Mouse (Mus musculus): Measurements from ENCODE around the gene Fbxo41.

Fbxo41 gene

GRCm38 (mm10) chr6:85502911-85503250 lies at the start of gene Fbxo41:
Gene Fbxo41, minus strand, starts transcription at chr6:85502994.
- DNase-seq (ENCODE audit: low read depth, low spot score), result no peak

DNA sequence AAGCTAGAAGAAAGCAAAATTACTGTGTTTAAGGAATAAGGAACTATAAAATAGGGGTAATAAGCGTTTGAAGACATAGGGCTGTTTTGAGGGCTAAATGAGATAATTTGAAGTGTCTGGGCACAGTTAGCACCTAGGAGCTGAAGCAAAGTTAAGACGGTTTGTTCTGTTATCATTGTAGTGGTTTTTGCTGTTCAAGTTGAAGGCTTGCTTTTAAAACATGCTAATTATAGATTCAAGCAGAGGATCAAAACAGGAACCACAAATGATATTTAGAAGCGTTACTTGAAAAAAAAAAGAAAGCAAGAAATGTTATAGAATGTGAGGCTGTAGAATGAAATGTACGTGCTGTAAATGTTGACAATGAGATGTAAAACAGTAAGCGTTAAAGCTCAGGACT lies 44.8 kb upstream of the Fbxo41 start:
- DNase-seq (ENCODE audit: low read depth, low spot score), result no peak

DNA sequence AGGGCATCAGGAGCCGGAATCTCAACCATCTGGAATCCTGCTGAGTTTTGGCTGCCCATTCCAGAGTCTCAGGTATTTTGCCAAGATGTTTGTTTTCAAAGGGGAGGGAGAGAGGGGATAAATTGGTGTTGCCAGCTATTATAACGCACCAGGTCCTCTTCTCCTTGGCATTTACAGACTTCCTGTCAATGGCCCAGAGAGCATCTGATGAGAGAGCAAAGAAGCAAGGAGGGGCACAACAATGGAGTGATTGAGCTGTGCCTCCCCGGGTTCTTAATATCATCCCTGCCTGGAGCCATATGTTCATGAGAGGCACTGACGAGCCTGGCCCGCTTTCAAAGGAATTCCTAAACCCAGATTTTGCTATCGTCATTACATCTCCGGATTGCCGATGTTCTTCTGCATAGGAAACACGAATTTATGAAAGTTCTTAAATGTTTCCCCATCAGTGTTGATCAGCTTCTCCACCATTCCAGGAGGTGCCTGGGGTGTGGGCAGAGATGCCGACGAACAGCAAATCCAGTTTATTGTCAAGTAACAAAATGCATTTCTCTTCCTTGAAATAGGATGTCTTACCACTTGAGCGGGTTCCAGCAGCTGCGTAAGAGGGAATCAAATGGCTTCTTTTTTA lies 41.6 kb upstream of the Fbxo41 start:
- DNase-seq (ENCODE audit: low read depth, low spot score), result no peak

GRCm38 (mm10) chr6:85543351-85544175 lies 40.8 kb upstream of the Fbxo41 start:
- no peak for DNase-seq (ENCODE audit: low read depth, low spot score)

DNA sequence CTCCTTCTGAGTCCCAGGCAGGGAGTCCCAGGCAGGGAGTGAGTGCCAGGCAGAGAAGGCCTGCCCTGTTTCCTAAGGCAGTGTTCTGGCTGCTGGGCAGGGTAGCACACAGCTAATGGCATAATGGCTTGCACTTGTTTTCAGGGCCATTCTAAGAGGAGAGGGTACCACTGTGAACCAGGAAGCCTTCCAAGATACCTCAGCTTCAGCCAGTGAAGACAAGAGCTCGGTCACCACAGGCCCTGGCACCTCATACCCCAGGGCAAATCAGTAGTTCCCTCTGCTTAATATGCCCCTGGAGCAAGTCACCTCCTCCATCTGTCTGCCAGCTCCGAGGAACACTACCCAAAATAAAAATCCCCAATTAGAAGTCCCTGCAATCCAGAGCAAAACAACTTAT lies 20.0 kb upstream of the Fbxo41 start:
- DNase-seq (ENCODE audit: low read depth, low spot score), result no peak

DNA sequence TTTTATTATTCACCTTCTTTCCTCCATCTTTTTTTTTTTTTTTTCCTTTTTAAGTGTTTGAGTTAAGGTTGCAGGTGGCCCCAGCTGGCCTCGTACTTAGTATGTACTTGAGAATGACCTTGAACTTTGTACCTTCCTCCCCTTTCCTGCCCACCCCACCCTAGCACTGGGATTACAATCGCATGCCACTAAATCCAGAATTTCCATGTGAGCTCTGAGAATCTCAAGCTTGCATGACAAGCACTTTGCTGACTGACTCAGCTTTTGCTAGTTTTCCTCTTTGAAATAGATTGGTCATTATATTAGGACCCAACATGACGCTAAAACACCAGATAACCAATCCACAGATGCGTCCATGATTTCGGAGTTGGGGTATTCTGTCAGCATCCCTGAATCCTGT lies 19.2 kb upstream of the Fbxo41 start:
- DNase-seq (ENCODE audit: low read depth, low spot score), result no peak

DNA sequence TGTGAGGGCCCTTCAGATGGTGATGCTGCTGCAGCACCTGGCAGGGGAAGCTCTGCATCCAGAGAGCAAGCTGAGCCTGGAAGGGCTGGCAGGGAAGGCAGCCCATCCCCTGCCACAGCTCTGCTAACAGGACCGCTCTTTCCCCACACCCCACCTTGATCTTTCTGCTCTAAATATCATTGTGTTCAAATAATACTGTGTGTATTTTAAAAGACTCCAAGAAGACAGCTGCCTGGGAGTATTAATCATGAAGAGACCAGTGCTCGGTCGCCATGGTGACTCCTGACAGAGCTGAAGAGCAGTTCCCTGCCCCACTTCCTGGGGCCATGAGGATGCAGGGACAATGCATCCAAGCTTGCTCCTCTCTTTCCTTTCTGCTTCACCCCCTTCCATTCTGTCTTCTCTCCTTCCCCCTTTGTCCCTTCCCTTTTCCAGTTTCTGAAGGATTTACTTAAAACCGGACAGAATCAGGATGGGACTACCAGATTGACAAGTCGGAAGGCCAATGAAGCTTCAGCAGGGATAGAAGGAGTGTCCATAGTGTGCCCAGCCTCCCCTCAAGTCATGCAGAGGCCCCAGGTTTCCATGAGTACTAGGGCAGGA lies 15.4 kb upstream of the Fbxo41 start:
- no peak for DNase-seq (ENCODE audit: low read depth, low spot score)

GRCm38 (mm10) chr6:85515941-85516340 lies 13.1 kb upstream of the Fbxo41 start:
- DNase-seq (ENCODE audit: low read depth, low spot score), result no peak

DNA sequence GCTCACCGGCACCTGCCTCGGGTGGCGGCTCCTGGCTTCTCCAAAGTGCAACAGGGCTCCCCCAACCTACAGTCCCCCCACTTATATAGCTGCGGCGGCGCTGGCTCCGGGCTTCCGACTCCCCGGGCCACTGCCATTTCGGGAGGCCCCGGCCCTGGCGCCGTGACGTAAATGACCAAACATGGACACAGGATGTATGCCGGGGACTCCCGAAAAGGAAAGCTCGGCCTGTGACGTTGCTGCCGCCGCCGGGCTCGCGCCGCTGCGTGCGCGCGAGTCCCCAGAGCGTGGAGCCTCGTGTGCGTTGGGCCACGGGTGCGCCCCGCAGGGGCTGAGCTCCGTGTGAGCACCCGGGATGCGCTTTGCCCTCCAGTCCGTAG lies 10.7 kb upstream of the Fbxo41 start, which contains the start of gene Egr4:
Egr4 (minus strand) TSS at position 59 of the 380 bp plus-strand sequence.
- DNase-seq (ENCODE audit: low read depth, low spot score), result no peak

GRCm38 (mm10) chr6:85512577-85513530 lies 10.1 kb upstream of the Fbxo41 start:
- DNase-seq (ENCODE audit: low read depth, low spot score), result no peak

DNA sequence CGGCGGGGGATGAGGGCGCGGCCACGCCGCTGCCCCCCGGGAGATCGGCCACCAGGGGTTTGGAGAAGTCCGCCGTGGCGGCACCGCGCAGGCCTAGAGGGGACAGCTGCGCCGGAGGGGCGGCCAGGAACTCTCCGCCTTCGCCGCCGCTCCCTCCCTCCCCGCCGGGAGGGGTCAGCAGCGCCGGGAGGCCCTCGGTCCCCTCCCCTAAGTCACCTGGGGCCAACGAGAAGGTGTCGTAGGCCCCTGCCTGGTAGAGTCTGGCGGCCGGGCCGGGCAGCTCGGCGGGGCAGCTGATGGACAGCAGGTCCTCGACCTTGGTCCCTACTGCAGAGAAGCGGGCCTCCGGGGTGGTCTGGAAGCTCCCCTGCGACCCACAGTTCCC lies 9.3 kb upstream of the Fbxo41 start:
- DNase-seq (ENCODE audit: low read depth, low spot score), result no peak

DNA sequence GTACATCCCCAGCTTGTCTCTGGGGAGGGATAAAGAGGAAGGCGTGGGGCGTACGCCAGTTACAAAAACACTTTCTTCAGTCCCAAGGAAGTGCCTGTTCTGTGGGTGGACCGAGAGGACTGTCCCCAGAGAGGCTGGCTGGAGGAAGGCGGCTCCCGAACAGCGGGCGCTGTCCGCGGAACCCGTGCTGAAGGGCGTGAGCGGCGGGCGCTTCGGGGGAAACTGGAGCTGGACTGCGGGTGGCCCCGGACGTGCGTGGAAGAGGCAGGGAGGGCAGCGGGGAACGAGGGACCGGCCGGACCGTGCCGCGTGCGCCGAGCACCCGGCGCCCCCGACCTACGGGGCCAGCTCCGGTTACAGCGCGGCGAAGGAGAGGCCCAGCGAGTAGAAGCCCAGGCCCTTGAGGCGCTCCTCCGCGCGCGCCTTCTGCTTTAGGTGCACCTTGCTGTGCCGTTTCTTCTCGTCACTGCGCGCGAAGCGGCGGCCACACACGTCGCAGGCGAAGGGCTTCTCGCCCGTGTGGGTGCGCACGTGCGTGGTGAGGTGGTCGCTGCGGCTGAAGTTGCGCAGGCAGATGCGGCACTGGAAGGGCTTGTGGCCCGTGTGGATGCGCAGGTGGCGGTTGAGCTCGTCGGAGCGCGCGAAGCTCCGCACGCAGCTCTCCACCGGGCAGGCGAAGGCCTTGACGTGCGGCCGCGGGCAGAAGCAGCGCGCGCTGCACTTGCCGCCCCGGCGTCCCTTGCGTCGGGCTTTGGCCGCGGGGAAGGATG lies 8.7 kb upstream of the Fbxo41 start:
- DNase-seq (ENCODE audit: low read depth, low spot score), result no peak

GRCm38 (mm10) chr6:85510476-85510875 lies 7.7 kb upstream of the Fbxo41 start:
- DNase-seq (ENCODE audit: low read depth, low spot score), result no peak

- no peak for DNase-seq (ENCODE audit: low read depth, low spot score)
Observed at GRCm38 (mm10) chr6:85508602-85509001, 5.8 kb upstream of the Fbxo41 start.

DNA sequence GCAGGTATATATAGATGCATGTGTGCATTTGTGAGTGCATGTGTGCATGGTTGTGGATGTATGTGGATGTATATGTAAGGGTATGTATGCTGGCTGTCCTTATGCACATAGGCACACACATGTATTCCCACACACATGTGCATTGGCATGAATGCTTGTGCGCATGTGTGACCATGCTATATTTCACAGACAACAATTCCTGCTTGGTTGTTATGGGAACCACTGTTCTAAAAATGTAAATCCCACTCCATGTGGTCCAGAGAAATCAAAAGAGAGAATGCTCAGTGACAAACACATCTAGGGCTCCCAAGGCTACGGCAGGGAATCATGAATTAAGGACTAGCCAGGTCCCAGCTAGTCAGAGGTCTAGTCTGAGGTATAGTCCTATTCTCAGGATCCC lies 2.1 kb upstream of the Fbxo41 start:
- no peak for DNase-seq (ENCODE audit: low read depth, low spot score)

DNA sequence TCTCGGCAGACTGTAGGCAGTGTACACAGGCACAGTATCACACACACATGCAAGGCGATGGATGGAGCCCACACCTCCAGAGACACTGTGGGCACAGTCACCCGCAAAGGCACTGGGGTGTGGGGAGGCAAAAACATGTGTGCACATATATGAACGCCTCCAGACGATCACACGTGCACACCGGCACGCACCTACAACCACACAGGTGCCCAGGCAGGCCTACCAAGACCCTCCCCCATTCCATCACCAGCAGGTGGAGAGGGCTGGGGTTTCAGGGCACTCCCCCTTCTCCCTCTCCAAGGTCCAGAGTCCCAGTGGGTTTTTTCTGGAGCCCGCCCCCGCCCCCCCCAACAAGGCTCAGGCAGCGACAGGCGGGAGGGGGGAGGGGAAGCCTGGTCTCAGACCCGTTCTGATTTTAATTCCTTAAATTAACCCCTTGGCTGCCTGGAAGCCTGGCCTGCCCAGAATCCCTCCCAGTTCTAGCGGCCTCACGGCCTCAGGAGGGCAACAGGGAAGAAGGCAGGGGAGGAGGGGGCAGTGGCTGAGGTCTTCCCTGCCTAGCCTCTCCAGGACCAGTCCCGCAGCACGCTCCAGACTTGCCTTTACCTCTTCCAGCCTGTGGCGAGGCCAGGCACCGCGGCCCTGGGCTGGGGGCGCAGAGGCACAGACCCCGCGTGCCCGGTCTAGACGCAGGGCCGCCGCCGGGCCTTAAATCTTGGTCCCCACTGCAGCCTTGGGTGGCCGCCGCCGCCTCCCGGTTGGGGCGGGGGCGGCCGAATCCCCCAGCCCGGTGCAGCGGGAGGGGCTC lies 487 bp downstream of the Fbxo41 start:
- DNase-seq (ENCODE audit: low read depth, low spot score), result no peak

GRCm38 (mm10) chr6:85501571-85502102 lies 1.2 kb downstream of the Fbxo41 start:
- DNase-seq (ENCODE audit: low read depth, low spot score), result no peak

GRCm38 (mm10) chr6:85500416-85500815 lies 2.4 kb downstream of the Fbxo41 start:
- no peak for DNase-seq (ENCODE audit: low read depth, low spot score)

- no peak for DNase-seq (ENCODE audit: low read depth, low spot score)
Observed at GRCm38 (mm10) chr6:85498147-85498546, 4.6 kb downstream of the Fbxo41 start.

- DNase-seq (ENCODE audit: low read depth, low spot score), result no peak
Observed at GRCm38 (mm10) chr6:85496976-85497375, 5.8 kb downstream of the Fbxo41 start.

All from c-Kit-negative CD71-positive TER-119-positive erythroid progenitor cells, embryonic 14.5 days (primary cell).